Mouse (Mus musculus): ENCODE data around the gene Inpp4a.

Inpp4a gene

DNA sequence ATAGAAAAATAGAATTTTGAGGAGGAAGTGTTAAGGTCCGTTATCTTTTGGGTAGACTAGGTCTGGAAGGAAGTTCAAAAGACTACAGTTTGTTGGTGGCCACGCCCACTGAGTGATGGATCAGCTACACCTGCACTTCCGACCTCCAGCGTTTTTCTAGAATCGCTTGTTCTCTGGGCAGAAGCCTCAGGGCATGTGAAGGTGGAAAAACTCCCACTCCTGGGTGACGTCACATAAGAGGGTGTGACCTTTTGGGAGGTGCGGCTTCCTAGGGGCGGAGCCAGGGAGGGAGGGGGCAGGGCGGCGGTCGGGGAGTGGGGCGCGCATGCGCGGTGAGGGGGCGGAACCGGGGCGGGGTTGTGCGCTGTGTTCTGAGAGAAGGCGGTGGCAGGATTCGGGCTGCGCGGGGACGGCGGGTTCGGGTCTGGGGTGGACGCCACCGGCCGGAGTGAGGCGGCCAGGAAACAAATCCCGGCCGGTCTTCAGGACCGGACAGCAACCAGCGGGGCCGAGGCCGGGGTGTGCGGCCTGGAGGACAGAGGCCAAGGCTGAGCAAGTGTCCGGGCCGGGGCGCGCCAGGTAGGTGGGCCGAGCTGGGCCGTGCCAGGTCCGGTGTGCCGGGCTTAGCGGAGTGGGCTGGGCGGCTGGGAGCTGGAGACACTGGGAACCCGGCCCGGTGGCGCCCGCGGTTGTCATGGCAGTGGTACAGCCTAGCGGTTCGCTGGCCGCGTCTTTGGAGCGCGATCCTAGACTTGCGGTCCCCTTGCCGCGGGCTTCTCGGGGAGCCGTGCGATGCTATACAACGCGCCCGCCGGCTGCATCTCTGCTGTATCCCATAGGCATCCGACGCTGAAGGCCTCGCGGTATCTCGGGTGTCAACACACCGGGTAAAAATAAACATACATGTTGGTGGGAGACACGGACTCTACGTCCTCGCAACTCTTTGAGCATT is at the start of gene Inpp4a:
Gene Inpp4a, plus strand, starts transcription at position 326 of the 952 bp plus-strand sequence.
- DNase-seq (ENCODE audit: low spot score in 2 of 2) = peak; percentile 88 to 90

DNA sequence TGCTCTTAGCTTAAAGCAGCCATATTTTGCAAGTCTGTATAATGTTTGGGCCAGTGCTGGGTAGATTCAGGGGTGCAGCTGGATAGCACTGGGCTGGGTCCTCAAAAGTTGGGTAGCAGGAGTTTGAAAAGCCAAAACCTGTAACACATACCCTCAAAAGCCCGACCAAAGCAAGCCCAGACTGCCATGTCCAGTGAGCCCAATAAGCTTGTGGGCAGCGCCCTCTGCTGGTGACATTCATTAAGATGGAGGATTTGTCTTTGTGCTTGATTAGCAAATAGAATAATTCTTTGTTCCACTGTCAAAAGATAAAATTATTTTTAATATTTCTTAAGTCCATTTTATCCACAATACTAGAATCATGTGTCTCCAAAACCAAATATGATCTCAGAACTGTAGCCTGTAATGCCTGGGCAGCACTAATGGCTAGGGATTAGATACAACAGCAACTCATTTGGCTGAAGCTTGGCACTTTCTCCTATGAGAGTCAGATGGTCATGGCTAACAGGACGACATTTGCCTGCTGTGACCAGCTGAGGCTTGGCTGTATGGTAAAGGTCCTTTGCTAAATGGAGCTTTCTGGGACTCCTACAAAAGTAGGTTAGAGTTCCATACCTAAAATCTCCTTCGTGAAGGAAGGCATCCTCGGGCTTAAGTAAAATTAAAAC is 48.9 kb upstream of the Inpp4a start:
- DNase-seq (ENCODE audit: low spot score in 2 of 2) = peak; percentile 92 to 94

- DNase-seq (ENCODE audit: low spot score in 2 of 2) = no peak
Measured at GRCm38 (mm10) chr1:37258443-37258842, 41.2 kb upstream of the Inpp4a start.

DNA sequence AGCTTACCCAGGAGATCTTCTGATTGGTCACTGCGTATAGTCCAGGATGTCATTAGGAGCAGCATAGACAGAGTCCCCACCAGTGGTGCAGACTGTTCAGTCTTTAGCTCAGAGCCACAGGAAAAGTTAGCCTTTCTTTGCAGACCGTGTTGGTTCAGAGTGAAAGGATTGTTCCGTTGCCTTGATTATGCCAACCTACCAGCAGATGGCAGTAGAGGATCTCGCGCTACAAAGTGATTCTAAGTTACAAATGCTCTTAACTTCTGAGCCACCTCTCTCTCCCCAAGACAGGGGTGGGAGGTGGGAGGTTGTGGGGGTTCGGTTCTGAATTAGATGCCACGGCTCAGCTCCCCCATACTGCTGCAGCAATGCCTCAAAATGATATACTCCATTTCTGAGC is 27.2 kb upstream of the Inpp4a start:
- DNase-seq (ENCODE audit: low spot score in 2 of 2) = peak; percentile 79 to 80

GRCm38 (mm10) chr1:37286556-37286955 is 13.1 kb upstream of the Inpp4a start:
- no peak for DNase-seq (ENCODE audit: low spot score in 2 of 2)

GRCm38 (mm10) chr1:37287748-37288147 is 11.9 kb upstream of the Inpp4a start:
- no peak for DNase-seq (ENCODE audit: low spot score in 2 of 2)

DNA sequence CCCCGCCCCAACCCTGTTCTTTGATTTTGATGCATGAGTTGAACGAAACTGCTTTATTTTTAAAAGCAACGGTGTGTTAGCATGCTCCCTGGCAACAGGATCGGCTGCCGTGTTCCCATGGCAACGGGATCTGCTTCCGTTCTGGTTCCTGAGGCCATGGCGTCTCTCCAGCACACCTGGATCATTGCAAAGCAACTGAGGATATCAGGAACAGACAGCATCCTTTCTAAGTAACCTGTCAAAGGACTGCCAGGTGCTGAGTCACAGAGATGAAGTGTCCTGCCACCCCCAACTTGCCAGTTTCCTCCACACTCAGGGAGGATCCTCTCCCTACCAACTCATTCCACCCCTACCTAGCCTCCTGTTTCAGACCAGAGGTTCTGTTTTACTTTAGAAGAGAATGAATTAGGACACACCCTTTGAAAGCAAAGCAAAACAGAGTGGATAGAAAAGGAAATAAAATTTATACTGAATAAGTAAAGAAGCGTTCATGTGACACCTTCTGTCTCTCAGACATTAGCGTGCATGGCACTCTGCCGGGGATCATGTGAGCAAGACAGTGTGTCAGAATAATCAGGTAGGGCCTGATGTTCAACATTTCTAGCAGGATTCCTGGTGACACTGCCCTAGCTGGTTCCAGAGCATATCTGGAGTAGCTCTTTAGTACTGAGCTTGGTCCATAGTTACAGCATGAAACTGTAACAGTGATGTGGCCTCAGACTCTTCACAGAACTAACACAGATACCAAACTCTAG is 11.3 kb upstream of the Inpp4a start:
- DNase-seq (ENCODE audit: low spot score in 2 of 2) = peak; percentile 71 to 77

DNA sequence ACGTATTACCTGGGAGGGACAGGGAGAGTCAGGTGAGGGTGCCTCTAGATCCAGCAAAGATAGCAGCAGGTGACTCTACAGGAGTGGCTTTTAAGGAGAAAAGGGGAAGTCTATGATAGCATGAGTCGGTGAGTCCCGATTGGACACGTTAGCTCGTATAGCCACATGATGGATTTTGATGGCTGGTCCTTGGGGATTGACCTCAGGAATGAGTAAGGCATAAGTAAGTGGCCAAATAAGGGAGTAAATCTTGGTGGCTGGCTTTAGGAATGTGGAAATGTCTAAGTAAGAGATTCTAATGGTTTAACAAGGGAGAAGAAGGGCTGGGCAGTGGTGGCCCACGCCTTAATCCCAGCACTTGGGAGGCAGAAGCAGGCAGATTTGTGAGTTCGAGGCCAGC is 10.7 kb upstream of the Inpp4a start:
- no peak for DNase-seq (ENCODE audit: low spot score in 2 of 2)

DNA sequence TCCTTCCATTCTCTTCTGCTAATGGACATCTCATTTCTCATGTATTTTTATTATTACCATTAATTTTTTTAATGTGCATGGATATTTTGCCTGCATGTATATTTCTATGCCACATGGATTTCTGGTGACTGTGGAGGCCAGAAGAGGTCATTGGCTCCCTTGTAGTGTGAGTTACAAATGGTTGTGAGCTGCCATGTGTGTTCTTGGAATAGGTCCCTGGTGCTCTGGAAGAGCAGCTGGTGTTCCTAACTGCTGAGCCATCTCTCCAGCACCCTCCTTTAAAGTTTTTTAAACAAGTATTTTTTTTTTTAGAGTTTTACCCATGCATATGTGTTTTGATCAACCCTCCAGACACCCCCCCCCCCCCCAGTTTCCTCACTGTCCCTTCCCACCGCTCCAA is 3.3 kb upstream of the Inpp4a start:
- DNase-seq (ENCODE audit: low spot score in 2 of 2) = no peak

GRCm38 (mm10) chr1:37298904-37299303 is 761 bp upstream of the Inpp4a start:
- DNase-seq (ENCODE audit: low spot score in 2 of 2) = no peak

GRCm38 (mm10) chr1:37300650-37301049 is 985 bp downstream of the Inpp4a start:
- peak in 1 of 2 experiments; percentile 25 for DNase-seq (ENCODE audit: low spot score in 2 of 2)

DNA sequence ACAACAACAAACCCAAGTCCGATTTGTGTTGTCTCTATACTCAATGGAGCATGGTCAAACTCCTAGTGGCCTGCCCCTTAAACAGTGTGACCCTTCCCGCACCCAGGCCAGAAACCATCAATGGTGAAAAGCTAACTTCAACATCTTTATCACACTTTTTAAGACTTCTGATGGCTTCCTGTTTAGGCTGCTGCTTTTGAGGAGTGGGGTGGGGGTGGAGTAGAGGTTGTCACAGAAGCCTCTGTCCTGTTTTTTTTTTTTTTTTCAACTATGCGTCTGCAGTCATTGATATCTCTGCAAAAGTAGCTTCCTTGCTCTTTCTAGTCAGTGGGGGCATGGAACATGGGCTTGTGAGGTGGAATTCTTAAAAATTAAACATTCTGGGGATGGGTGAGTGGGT is 3.1 kb downstream of the Inpp4a start:
- DNase-seq (ENCODE audit: low spot score in 2 of 2) = no peak

GRCm38 (mm10) chr1:37305691-37306287 is 6.1 kb downstream of the Inpp4a start:
- no peak for DNase-seq (ENCODE audit: low spot score in 2 of 2)

DNA sequence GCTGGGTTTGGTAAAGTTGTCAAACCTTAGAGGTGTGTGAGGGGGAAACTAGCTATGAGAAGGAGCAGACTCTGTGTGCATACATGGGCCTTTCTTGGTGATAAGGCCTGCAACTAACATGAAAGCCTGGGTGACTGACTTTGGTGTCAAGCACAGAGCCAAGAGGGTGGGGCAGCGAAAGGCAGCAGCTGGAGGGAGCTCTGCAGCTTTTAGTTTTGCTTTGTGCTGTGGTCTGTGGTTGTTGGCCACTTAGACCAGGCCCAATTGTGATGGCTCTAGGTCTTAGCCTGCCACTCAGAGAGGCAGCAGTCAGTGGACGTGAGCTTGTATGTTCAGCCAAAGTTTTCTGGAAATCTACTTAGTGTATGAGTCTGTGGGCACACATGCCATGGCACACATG is 7.9 kb downstream of the Inpp4a start:
- no peak for DNase-seq (ENCODE audit: low spot score in 2 of 2)

DNA sequence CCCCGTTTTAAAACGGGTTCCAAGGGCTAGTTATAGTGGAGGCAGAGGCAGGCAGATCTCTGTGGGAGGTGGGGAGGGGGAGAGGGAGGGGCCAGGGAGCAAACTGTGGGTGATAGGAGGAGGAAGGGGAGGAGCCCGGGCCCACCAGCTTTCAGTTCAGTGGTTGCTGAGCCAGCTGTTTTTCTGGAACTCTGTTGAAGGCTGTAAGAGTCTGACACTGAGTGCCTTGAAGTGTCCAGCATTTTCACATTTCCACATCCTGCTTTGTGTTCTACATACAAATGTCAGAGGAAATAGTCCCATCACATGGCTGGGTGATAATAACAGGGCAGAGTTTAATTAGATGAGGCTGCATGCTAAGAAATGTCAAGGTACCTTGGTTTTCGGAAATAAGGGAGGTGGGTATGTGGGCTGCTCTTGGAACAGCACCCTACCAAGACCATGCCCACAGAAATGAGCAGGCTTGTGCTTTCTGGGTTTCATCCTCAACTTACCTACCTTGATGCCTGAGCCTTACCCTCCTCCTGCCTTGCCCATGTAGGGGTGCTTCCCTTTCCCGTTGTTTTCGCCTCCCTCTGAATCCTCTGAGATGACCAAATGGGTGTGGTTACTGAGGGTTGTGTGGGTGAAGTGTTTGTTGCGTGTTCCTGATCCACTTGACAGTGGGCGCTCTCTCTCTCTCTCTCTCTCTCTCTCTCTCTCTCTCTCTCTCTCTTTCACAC is 8.5 kb downstream of the Inpp4a start:
- DNase-seq (ENCODE audit: low spot score in 2 of 2) = no peak

GRCm38 (mm10) chr1:37308743-37309100 is 9.1 kb downstream of the Inpp4a start:
- no peak for DNase-seq (ENCODE audit: low spot score in 2 of 2)

DNA sequence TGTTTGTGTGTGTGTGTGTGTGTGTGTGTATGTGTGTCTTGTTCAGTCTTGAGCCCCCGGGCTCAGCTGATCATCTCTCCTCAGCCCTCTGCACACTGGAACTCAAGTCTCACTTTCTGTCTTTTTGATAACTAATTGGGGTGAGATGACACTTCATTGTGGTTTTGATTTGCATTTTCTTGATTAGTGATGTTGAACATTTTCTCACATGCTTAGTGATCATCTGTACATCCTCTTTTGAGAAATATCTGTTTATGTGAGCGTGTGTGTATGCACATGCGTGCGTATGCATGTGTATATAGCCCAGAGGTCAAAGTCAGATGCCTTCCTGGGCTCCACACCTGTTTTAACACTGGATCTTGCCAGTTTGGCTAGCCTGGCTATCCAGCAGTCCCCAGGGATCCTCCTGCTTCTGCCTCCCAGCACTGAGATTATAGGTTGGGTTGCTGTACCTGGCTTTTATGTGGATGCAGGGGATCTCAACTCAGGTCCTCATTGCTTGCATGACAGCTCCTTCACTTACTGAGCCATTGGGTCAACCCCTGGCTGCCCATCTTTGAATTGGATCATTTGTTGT is 10.4 kb downstream of the Inpp4a start:
- DNase-seq (ENCODE audit: low spot score in 2 of 2) = no peak

GRCm38 (mm10) chr1:37314338-37314737 is 14.7 kb downstream of the Inpp4a start:
- no peak for DNase-seq (ENCODE audit: low spot score in 2 of 2)

GRCm38 (mm10) chr1:37317644-37318285 is 18.1 kb downstream of the Inpp4a start:
- no peak for DNase-seq (ENCODE audit: low spot score in 2 of 2)

DNA sequence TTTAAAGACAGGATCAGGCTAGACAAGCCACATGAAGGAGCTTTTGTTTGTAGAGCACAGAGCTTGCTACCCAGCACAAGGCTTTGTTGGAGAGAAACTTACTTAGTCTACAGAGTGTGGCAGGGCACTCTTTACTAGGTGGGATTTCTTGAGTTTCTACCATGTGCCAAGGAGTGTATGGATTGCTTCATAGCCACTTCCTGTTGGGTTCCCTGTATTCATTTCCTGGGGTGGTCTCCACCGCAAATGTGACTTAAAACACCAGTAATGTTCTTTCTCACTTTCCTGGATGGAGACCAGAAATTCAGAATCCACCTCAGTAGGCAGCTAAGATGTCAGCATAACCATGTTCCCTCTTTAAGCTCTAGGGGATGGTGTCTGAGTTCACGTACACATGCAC is 18.9 kb downstream of the Inpp4a start:
- no peak for DNase-seq (ENCODE audit: low spot score in 2 of 2)

Measured in right cerebral cortex, adult 2 months (tissue).